Mouse (Mus musculus) heart, embryonic 15.5 days (tissue): Measurements from ENCODE around the gene Celf3. TPM values are rescaled to one million over a fixed set of nuclear protein-coding genes. Genes with fewer than 3 reads are reported as not detected.

ENCODE experiments used
- ATAC-seq: fragments of 200-750 bp; cut with Nextera tagmentation; replicated peaks from 2 replicates; pipeline ENCODE4 v1.8.0; 2017; ENCODE audit warnings: low read depth, moderate TSS enrichment; ENCODE audit not compliant: insufficient number of reproducible peaks, insufficient read depth, low FRiP score
- H3K27ac ChIP-seq: fragments of 300-500 bp; sonication (generic); 2 replicates; pipeline ENCODE4 v1.5.1; 2015; ENCODE audit warnings: mild to moderate bottlenecking, inconsistent platforms
- H3K27me3 ChIP-seq: fragments of 300-500 bp; sonication (generic); 2 replicates; pipeline ENCODE4 v1.6.1; 2015; ENCODE audit warnings: inconsistent platforms
- H3K36me3 ChIP-seq: fragments of 300-500 bp; sonication (generic); 2 replicates; pipeline ENCODE4 v1.6.1; 2015; ENCODE audit warnings: mild to moderate bottlenecking, inconsistent platforms
- H3K4me1 ChIP-seq: fragments of 300-500 bp; sonication (generic); replicated peaks from 2 replicates; pipeline ENCODE4 v1.6.1; 2015; ENCODE audit warnings: inconsistent platforms
- H3K4me2 ChIP-seq: fragments of 300-500 bp; sonication (generic); 2 replicates; pipeline ENCODE4 v1.6.1; 2015; ENCODE audit warnings: inconsistent platforms, mild to moderate bottlenecking, moderate library complexity
- H3K4me3 ChIP-seq: fragments of 300-500 bp; sonication (generic); 2 replicates; pipeline ENCODE4 v1.5.1; 2015; ENCODE audit warnings: mild to moderate bottlenecking, inconsistent platforms
- H3K9ac ChIP-seq: fragments of 300-500 bp; sonication (generic); 2 replicates; pipeline ENCODE4 v1.6.1; 2015; ENCODE audit warnings: mild to moderate bottlenecking, inconsistent platforms
- H3K9me3 ChIP-seq: fragments of 300-500 bp; sonication (generic); replicated peaks from 2 replicates; pipeline ENCODE4 v1.6.1; 2016; ENCODE audit warnings: inconsistent platforms
- WGBS: fragments of 180-500 bp; shearing (Covaris S2); methylation state at CpG from one replicate; pipeline ENCODE4 v1.1.7; 2015; ENCODE audit warnings: mixed read lengths; 5-methylcytosine and 5-hydroxymethylcytosine counted together
- polyA plus RNA-seq: library from polyadenylated mRNA; unstranded; fragments of >200 nt; fragmentation: Nextera tagmentation; extraction: Ambion mirVana; gene quantifications from 2 replicates; pipeline ENCODE4 v1.2.1, GENCODE M21; 2015

Gene Celf3
- polyA plus RNA-seq, 1 experiment from 2014 or later, result 1.0 TPM

GRCm38 (mm10) chr3:94537187-94537586, 59.1 kb downstream of the Celf3 start:
- H3K27me3 ChIP-seq, result no peaks in the 10 kb centered on the region
- H3K36me3 ChIP-seq, result no peaks in the 10 kb centered on the region
- H3K4me2 ChIP-seq, result no peak overlapping the region
- H3K4me1 ChIP-seq, result no peaks in the 10 kb centered on the region
- H3K4me3 ChIP-seq, result no peak overlapping the region
- no peak for ATAC-seq
- H3K27ac ChIP-seq, result no peak overlapping the region
- 98% methylated on average over 3 of the region's 3 CpGs for WGBS
- H3K9ac ChIP-seq, result no peak overlapping the region
- no peaks in the 10 kb centered on the region for H3K9me3 ChIP-seq

Other genes with a start within 250 kb of the Celf3 start
- gene Gm4778, start 214.3 kb upstream of the Celf3 start, polyA plus RNA-seq, result not detected in 2 replicates
- gene Them4, start 168.2 kb upstream of the Celf3 start, polyA plus RNA-seq, result 12.3 and 12.7 TPM in 2 replicates
- gene Them5, start 136.2 kb upstream of the Celf3 start, polyA plus RNA-seq, result 0.16 TPM in 1 of 2 replicates, not detected in the other
- gene C2cd4d, start 115.9 kb upstream of the Celf3 start, polyA plus RNA-seq, result 0.19 and 0.70 TPM in 2 replicates
- 7.5 and 7.8 TPM in 2 replicates for gene Rorc, start 105.5 kb upstream of the Celf3 start, polyA plus RNA-seq
- gene Lingo4, start 79.8 kb upstream of the Celf3 start, polyA plus RNA-seq, result 0.09 and 0.34 TPM in 2 replicates
- 8.3 and 10.0 TPM in 2 replicates for gene Tdrkh, start 65.0 kb upstream of the Celf3 start, polyA plus RNA-seq
- 56.1 and 60.8 TPM in 2 replicates for gene Mrpl9, start 35.0 kb upstream of the Celf3 start, polyA plus RNA-seq
- 0.23 and 0.38 TPM in 2 replicates for gene Oaz3, start 34.4 kb upstream of the Celf3 start, polyA plus RNA-seq
- 4.9 and 6.2 TPM in 2 replicates for gene Riiad1, start 2.0 kb downstream of the Celf3 start, polyA plus RNA-seq
- 30.7 and 32.0 TPM in 2 replicates for gene Snx27, start 104.4 kb downstream of the Celf3 start, polyA plus RNA-seq
- gene Gm10972, start 164.8 kb downstream of the Celf3 start, polyA plus RNA-seq, result not detected in 2 replicates
- 5.3 and 7.2 TPM in 2 replicates for gene Tuft1, start 180.6 kb downstream of the Celf3 start, polyA plus RNA-seq
- gene Selenbp2, start 215.3 kb downstream of the Celf3 start, polyA plus RNA-seq, result 3.8 and 4.4 TPM in 2 replicates